8 mouse cellular contexts compared by ENCODE assay signal in genomic region chr17:86144537-86145078, GRCm38 (mm10). TPM values are rescaled to one million over a fixed set of nuclear protein-coding genes. Genes with fewer than 3 reads are reported as not detected.
A peak's percentile ranks its signal among the peaks of the same experiment; 100 is the strongest.
DNase-seq lines count a peak whose midpoint lies in the region; ATAC-seq lines count a peak whose summit lies in the region.

No protein-coding gene starts in this region.

- H3K36me3 ChIP-seq in liver, embryonic 16.5 days (ENCODE audit: control insufficient read depth, insufficient read depth), result no peaks in the 10 kb centered on the region
- H3K36me3 ChIP-seq in stomach, embryonic 15.5 days, result no peaks in the 10 kb centered on the region; the same call in 1 of the 2 replicates

- H3K4me3 ChIP-seq in liver, embryonic 16.5 days (ENCODE audit: low read depth, low read length), result peak overlapping the region; percentile 74
- peak overlapping the region; percentile 77 for H3K4me3 ChIP-seq in stomach, embryonic 15.5 days (replicated peaks)

- DNase-seq in frontal cortex, postnatal 14 days (ENCODE audit: low spot score in 2 of 2), result no peak
- peak; percentile 39 for DNase-seq in thymus, postnatal 14 days
- DNase-seq in thymus, postnatal 0 days (ENCODE audit: low spot score), result no peak
- DNase-seq in left cerebral cortex, adult 9 months (ENCODE audit: low spot score in 2 of 2), result no peak

- H3K27me3 ChIP-seq in liver, embryonic 16.5 days (ENCODE audit: control insufficient read depth, insufficient read depth, low read depth, low read length), result no peaks in the 10 kb centered on the region
- H3K27me3 ChIP-seq in stomach, embryonic 15.5 days (replicated peaks), result no peaks in the 10 kb centered on the region

- peak overlapping the region; percentile 80 for H3K27ac ChIP-seq in liver, embryonic 16.5 days (ENCODE audit: low read length)
- H3K27ac ChIP-seq in stomach, embryonic 15.5 days, result peak overlapping the region; percentile 6; the same call in 1 of the 2 replicates

- peak overlapping the region; percentile 78 for H3K4me2 ChIP-seq in liver, embryonic 16.5 days (ENCODE audit: low read depth, low read length)
- peak overlapping the region; percentile 94 for H3K4me2 ChIP-seq in stomach, embryonic 15.5 days

- no peaks in the 10 kb centered on the region for H3K9me3 ChIP-seq in liver, embryonic 16.5 days (replicated peaks; ENCODE audit: control insufficient read depth, low read length)
- H3K9me3 ChIP-seq in stomach, embryonic 15.5 days, result no peaks in the 10 kb centered on the region

- WGBS in liver, embryonic 16.5 days (ENCODE audit: insufficient replicate concordance), result under 1% methylated on average over 32 of the region's 33 CpGs
- whole genome bisulfite sequencing in stomach, embryonic 15.5 days, result 1% methylated on average over 33 of the region's 33 CpGs

- ATAC-seq in frontal cortex, adult (ENCODE audit: low TSS enrichment), result peak; percentile 58
- ATAC-seq in hematopoietic stem cell, adult 5-6 weeks (replicated peaks in 1 of 2; ENCODE audit: insufficient read depth in 1 of 2, low FRiP score in 2 of 2, low TSS enrichment in 1 of 2, low read depth in 1 of 2, poor library complexity in 2 of 2, severe bottlenecking in 2 of 2), result peak; percentile 40 to 55
- peak; percentile 58 for ATAC-seq in liver, embryonic 16.5 days (ENCODE audit: low read depth)
- peak; percentile 68 for ATAC-seq in stomach, embryonic 15.5 days (ENCODE audit: insufficient read depth, low FRiP score, low read depth)

- peaks cover 20% of the 10 kb centered on the region for H3K4me1 ChIP-seq in liver, embryonic 16.5 days (ENCODE audit: control insufficient read depth, low read depth, low read length)
- H3K4me1 ChIP-seq in stomach, embryonic 15.5 days, result 0 out of 2 replicates have a peak, but pooled peaks cover 3% of the 10 kb centered on the region

- H3K9ac ChIP-seq in liver, embryonic 16.5 days (ENCODE audit: low read depth, low read length), result peak overlapping the region; percentile 75
- peak overlapping the region; percentile 60 for H3K9ac ChIP-seq in stomach, embryonic 15.5 days

RNA-seq across cellular contexts. Expression of gene Srbd1, which starts 0.4 kb away (rescaled TPM):
- 12.1 and 15.2 TPM in 2 replicates for polyA plus RNA-seq in thymus, postnatal 0 days (2015; fragmentation: Nextera tagmentation; extraction: Ambion mirVana)
- 27.5 and 34.5 TPM in 2 replicates for total RNA-seq in hematopoietic stem cell, adult 5-6 weeks (2017)
- polyA plus RNA-seq in liver, embryonic 16.5 days (2015; fragmentation: Nextera tagmentation; extraction: Ambion mirVana), result 7.5 and 8.6 TPM in 2 replicates
- polyA plus RNA-seq in stomach, embryonic 15.5 days (2015; fragmentation: Nextera tagmentation; extraction: Ambion mirVana), result 13.2 and 13.3 TPM in 2 replicates

RNA-seq across cellular contexts. Expression of gene Prkce, which starts 23.0 kb away (rescaled TPM):
- polyA plus RNA-seq in thymus, postnatal 0 days (2015; fragmentation: Nextera tagmentation; extraction: Ambion mirVana), result 1.2 and 1.6 TPM in 2 replicates
- total RNA-seq in hematopoietic stem cell, adult 5-6 weeks (2017), result 15.4 and 19.9 TPM in 2 replicates
- 0.43 and 0.77 TPM in 2 replicates for polyA plus RNA-seq in liver, embryonic 16.5 days (2015; fragmentation: Nextera tagmentation; extraction: Ambion mirVana)
- polyA plus RNA-seq in stomach, embryonic 15.5 days (2015; fragmentation: Nextera tagmentation; extraction: Ambion mirVana), result 6.3 and 6.5 TPM in 2 replicates
